Mouse (Mus musculus) heart, embryonic 14.5 days (tissue): ENCODE data around the gene Mtf2. TPM values are rescaled to one million over a fixed set of nuclear protein-coding genes. Genes with fewer than 3 reads are reported as not detected.
A peak's percentile ranks its signal among the peaks of the same experiment; 100 is the strongest.
"Not testable (repeated sequence)": the region's sequence is repeated elsewhere in the genome, so short reads cannot be mapped to it uniquely, and the experiment has no call there.

Source experiments
- ATAC-seq: fragments of 200-750 bp; cut with Nextera tagmentation; 2 replicates; pipeline ENCODE4 v1.8.0; 2017; ENCODE audit warnings: low read depth, moderate TSS enrichment; ENCODE audit not compliant: insufficient number of reproducible peaks, insufficient read depth, low FRiP score
- H3K27ac ChIP-seq, 2 experiments: fragments of 200-500 bp in 1 of 2; fragments of 300-500 bp in 1 of 2; sonication (generic) in 1 of 2; replicated peaks in 1 of 2; 2 replicates each; pipeline ENCODE4 v1.5.1; 2012 to 2014; ENCODE audit warnings: low read depth in 2 of 2, low read length in 2 of 2, control low read depth in 1 of 2, mild to moderate bottlenecking in 1 of 2, mixed read lengths in 1 of 2; ENCODE audit not compliant: control insufficient read depth in 1 of 2, insufficient read depth in 1 of 2
- H3K27me3 ChIP-seq: fragments of 300-500 bp; sonication (generic); 2 replicates; pipeline ENCODE4 v1.6.1; 2014; ENCODE audit warnings: mild to moderate bottlenecking, low read length, control low read depth; ENCODE audit not compliant: control insufficient read depth, insufficient read depth
- H3K36me3 ChIP-seq: fragments of 300-500 bp; sonication (generic); 2 replicates; pipeline ENCODE4 v1.6.1; 2014; ENCODE audit warnings: mild to moderate bottlenecking, control low read depth, low read length, mixed read lengths; ENCODE audit not compliant: control insufficient read depth, insufficient read depth
- H3K4me1 ChIP-seq, 2 experiments: fragments of 200-500 bp in 1 of 2; fragments of 300-500 bp in 1 of 2; sonication (generic) in 1 of 2; 2 replicates each; pipeline ENCODE4 v1.6.1; 2012 to 2014; ENCODE audit warnings: low read length in 2 of 2, control low read depth in 1 of 2, mixed read lengths in 1 of 2; ENCODE audit not compliant: control insufficient read depth in 2 of 2, insufficient read depth in 2 of 2
- H3K4me2 ChIP-seq: fragments of 300-500 bp; sonication (generic); 2 replicates; pipeline ENCODE4 v1.6.1; 2014; ENCODE audit warnings: mild to moderate bottlenecking, low read length
- H3K4me3 ChIP-seq, 2 experiments: fragments of 200-500 bp in 1 of 2; fragments of 300-500 bp in 1 of 2; sonication (generic) in 1 of 2; 2 replicates each; pipeline ENCODE4 v1.5.1; 2012 to 2014; ENCODE audit warnings: low read length in 2 of 2, mild to moderate bottlenecking in 2 of 2, control low read depth in 1 of 2, low read depth in 1 of 2, moderate library complexity in 1 of 2; ENCODE audit not compliant: control insufficient read depth in 1 of 2, insufficient read depth in 1 of 2
- H3K9ac ChIP-seq: fragments of 300-500 bp; sonication (generic); 2 replicates; pipeline ENCODE4 v1.6.1; 2014; ENCODE audit warnings: mild to moderate bottlenecking, low read length
- H3K9me3 ChIP-seq: fragments of 300-500 bp; sonication (generic); 2 replicates; pipeline ENCODE4 v1.6.1; 2016; ENCODE audit warnings: low read length, control low read depth; ENCODE audit not compliant: control insufficient read depth
- WGBS: fragments of 180-500 bp; shearing (Covaris S2); extraction: QIAGEN DNeasy Blood & Tissue Kit; methylation state at CpG from one replicate; pipeline ENCODE4 v1.1.7; 2014; 5-methylcytosine and 5-hydroxymethylcytosine counted together
- polyA plus RNA-seq: library from polyadenylated mRNA; unstranded; fragments of >200 nt; fragmentation: Nextera tagmentation; extraction: Ambion mirVana; gene quantifications from 2 replicates; pipeline ENCODE4 v1.2.1, GENCODE M21; 2014

Mtf2 gene
- 63.6 and 68.3 TPM in 2 replicates for polyA plus RNA-seq

DNA sequence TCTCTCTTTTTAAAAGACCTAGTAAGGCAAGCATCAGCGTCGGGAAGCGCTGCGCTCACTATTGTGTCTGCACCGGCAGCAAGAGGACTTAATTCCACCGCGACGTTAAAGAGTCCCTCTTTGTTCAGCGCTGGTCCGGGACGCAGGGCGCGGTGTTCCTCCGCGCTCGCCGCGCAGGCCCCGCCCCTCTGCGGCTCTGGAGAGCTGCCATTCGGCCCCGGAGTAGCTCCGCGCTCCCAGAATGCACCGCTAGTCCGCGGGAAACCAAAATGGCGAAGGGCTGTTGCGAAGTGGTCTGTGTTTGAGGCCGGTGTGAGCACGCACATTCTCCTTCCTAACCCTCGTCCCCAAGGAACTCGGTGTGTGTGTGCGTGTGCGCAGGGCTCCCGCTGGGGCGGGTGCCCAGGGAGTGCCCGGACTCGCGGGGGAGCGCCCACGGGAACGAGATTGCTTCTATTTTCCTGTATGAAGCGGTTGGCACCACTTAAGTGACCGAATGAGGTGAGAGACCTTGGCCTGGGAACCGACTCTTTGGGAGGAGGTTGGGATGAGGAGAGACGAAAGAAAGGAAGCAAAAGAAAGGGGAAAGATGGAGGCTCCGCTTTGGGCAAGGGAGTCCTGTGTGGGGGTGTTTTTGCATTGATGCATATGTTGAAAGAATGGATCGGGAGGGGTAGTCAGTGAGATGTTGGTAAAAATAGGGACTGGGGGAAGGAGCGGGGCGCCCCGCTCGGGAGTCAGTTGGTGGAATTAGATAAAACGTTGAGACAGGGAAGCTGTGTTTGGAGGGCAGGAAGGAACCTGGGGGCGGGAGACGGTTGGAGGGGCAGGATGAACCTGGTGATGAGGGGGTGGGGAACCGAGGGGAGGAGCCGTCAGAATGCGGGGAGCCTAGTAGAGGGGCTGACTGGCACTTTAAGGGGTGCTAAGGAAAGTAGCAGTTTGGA is at the start of gene Mtf2:
Mtf2 (plus strand) TSS at position 210 of the 947 bp plus-strand sequence.
- Histone ChIP-seq H3K27ac (peak within 1 kb of the TSS; percentile 92 to 93), H3K27me3 (no peaks in the 10 kb centered on the region), H3K4me1 (peaks cover 0 to 5% of the 10 kb centered on the region in 2 experiments; a peak in 1 of 4 replicates), H3K4me2 (peak within 1 kb of the TSS; percentile 92), H3K9ac (peak within 1 kb of the TSS; percentile 97), H3K9me3 (no peaks in the 10 kb centered on the region), H3K4me3 (peak within 1 kb of the TSS; percentile 84 to 94), H3K36me3 (peaks cover 23% of the 10 kb centered on the region)
- ATAC-seq, result peak; percentile 95
- 1% methylated on average over 59 of the region's 59 CpGs for WGBS

DNA sequence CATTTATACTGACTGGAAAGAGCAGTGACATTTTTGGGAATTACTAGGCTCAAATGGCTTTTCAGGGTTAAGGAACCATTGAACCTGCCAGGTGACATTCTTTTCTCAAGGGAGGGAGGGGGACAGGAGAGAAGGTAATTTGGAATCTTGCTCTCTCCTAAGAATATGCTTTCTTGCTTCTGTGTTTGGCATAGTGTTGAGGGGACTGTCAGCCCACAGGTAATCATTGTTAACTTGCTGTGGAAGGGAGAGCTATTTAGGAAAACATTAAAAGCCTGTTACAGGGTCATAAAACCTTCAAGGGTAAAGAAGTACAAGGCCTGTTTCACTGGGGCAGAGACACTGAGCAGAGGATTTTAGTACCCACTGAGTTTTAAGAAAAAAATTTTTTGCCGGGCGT is 48.2 kb upstream of the Mtf2 start:
- Histone ChIP-seq H3K4me1 (peaks cover 0 to 12% of the 10 kb centered on the region in 2 experiments), H3K4me3 (no peak overlapping the region), H3K4me2 (no peak overlapping the region), H3K9ac (no peak overlapping the region), H3K27ac (no peak overlapping the region), H3K9me3 (no peaks in the 10 kb centered on the region), H3K36me3 (no peaks in the 10 kb centered on the region), H3K27me3 (no peaks in the 10 kb centered on the region; the same call in 1 of the 2 replicates)
- WGBS, result 90% methylated on average over 2 of the region's 2 CpGs
- ATAC-seq, result no peak

DNA sequence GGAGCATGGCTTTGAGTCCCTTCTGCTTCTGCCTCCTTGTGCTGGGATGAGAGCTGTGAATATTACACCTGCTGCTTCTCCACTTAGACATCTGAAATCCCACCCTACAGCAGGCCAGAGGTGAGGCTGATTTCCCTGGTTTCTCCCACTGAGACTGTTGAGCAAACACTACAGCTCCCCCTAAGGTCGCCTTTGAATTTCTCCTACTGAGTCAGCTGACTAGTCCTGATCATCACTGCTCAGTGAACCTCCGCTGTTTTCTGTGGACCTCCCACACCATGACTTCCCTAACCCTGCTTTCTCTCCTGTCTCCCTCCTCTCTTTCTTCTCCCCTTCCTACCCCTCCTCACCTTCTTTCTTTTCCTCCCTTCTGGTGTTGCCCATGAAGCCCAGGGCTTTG is 46.1 kb upstream of the Mtf2 start:
- H3K4me2 ChIP-seq, result no peak overlapping the region
- no peak overlapping the region for H3K27ac ChIP-seq
- H3K36me3 ChIP-seq, result no peaks in the 10 kb centered on the region
- H3K4me1 ChIP-seq, result peaks cover 0 to 12% of the 10 kb centered on the region in 2 experiments
- H3K9ac ChIP-seq, result no peak overlapping the region
- WGBS, result 7% methylated on average over 2 of the region's 2 CpGs
- H3K9me3 ChIP-seq, result no peaks in the 10 kb centered on the region
- no peak overlapping the region for H3K4me3 ChIP-seq
- no peaks in the 10 kb centered on the region; the same call in 1 of the 2 replicates for H3K27me3 ChIP-seq
- no peak for ATAC-seq

DNA sequence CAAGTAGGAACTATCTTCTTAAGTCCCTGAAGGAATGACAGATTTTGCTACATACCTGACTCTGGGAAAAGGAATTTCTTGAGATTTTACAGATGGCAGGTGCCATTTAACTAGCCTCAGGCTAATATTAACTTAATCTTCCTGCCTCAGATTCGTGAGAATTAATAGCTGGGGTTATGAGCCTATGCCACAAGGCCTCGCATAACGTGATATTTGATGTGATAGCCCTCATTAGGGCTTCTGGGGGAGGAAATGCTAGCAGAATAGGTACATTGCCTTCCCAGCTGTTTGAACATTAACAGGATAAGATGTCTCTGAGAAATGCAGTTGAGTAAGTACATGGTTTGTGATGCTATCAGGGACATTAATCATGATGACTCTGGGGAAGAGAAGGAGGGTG is 44.1 kb upstream of the Mtf2 start:
- 75% methylated on average over 3 of the region's 3 CpGs for WGBS

DNA sequence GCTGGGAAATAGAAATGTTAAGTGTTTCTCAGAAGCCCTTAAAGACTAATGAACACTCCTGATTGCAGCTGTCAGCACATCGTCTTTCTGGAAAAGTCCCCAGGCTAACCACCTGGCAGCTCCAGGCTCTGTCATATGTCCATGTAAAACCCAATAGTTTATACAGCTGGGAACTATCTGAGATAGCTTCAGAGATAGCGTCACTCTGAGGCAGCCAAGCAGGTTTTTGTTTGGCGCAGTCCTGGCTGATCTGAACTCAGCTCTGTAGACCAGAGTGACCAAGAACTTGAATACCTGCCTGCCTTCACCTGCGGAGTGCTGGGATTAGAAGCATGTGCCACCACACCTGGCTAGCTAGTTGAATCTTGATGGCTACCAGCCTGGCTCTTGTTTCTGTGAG is 37.2 kb upstream of the Mtf2 start:
- no peak overlapping the region for H3K4me3 ChIP-seq
- H3K36me3 ChIP-seq, result no peaks in the 10 kb centered on the region
- H3K27me3 ChIP-seq, result no peaks in the 10 kb centered on the region
- H3K27ac ChIP-seq, result no peak overlapping the region
- 69% methylated on average over 4 of the region's 4 CpGs for WGBS
- no peak overlapping the region for H3K9ac ChIP-seq
- H3K9me3 ChIP-seq, result no peaks in the 10 kb centered on the region
- no peaks in the 10 kb centered on the region for H3K4me1 ChIP-seq
- H3K4me2 ChIP-seq, result no peak overlapping the region
- no peak for ATAC-seq

More for the DNA sequence above, 44.1 kb upstream of the Mtf2 start:
- H3K9me3 ChIP-seq, result no peaks in the 10 kb centered on the region
- ATAC-seq, result no peak
- no peaks in the 10 kb centered on the region; the same call in 1 of the 2 replicates for H3K27me3 ChIP-seq
- H3K4me2 ChIP-seq, result no peak overlapping the region
- H3K36me3 ChIP-seq, result no peaks in the 10 kb centered on the region
- no peaks in the 10 kb centered on the region for H3K4me1 ChIP-seq
- H3K4me3 ChIP-seq, result no peak overlapping the region
- H3K27ac ChIP-seq, result no peak overlapping the region
- no peak overlapping the region for H3K9ac ChIP-seq

DNA sequence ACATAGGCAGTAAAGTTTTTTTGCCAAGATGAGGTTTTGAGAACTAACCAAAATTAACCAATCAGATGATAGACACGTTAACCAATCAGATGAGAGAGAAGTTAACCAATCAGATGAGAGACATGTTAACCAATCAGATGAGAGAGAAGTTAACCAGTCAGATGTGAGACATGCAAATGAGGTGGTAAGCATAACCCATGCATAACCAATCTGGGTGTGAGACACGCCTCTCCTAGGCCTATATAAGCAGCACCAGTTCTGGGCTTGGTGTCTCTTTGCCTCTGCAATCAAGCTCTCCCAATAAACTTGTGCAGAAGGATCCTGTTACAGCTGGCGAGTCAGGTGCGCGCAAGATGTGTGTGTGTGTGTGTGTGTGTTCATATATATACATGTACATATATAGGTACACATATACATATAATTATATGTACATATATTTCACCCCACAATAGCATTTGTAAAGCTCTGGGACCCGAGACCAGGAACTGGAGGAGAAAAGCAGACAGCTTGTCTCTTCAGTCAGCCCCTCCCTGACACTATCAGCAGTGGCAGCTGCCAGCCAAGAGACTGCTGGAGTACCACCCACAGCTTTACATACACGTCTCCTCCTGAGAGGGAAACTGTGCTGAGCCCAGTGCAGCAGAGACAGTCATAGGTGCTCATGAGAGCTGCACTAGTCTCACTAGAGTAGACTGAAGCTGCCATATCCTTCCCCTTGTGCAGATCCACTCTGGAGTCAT is 36.5 kb upstream of the Mtf2 start:
- not testable (repeated sequence) for ATAC-seq, H3K9ac ChIP-seq

DNA sequence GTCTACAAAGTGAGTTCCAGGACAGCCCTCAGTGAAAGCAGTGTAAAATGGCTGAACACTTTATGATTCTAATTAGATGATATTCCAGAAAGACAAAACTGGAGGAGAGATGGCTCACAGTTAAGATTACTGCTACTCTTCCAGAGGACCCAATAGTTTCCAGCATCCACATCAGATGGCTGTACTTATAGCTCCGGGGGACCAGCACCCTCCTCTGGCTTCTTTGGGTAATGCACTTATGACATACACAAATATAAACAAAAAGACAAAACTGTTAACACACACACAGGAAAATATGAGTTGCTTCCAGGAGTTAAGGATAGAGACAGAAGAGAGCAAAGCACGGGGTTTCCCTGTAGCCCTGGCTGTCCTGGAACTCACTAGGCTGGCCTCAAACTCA is 35.5 kb upstream of the Mtf2 start:
- no peak overlapping the region for H3K4me3 ChIP-seq
- 78% methylated on average over 2 of the region's 2 CpGs for WGBS
- no peak overlapping the region for H3K27ac ChIP-seq
- no peaks in the 10 kb centered on the region for H3K4me1 ChIP-seq
- H3K9me3 ChIP-seq, result no peaks in the 10 kb centered on the region
- no peaks in the 10 kb centered on the region for H3K27me3 ChIP-seq
- no peak overlapping the region for H3K4me2 ChIP-seq
- no peak for ATAC-seq
- H3K36me3 ChIP-seq, result no peaks in the 10 kb centered on the region
- H3K9ac ChIP-seq, result no peak overlapping the region

More for the DNA sequence above, 36.5 kb upstream of the Mtf2 start:
- H3K4me3 ChIP-seq, H3K9me3 ChIP-seq, H3K27me3 ChIP-seq, H3K27ac ChIP-seq, H3K36me3 ChIP-seq, H3K4me1 ChIP-seq, H3K4me2 ChIP-seq: not testable (repeated sequence)
- 69% methylated on average over 7 of the region's 7 CpGs for WGBS
